Mouse (Mus musculus) neural tube, embryonic 12.5 days (tissue): ENCODE results near the gene Camp. TPM values are rescaled to one million over a fixed set of nuclear protein-coding genes. Genes with fewer than 3 reads are reported as not detected.
A peak's percentile ranks its signal among the peaks of the same experiment; 100 is the strongest.

ENCODE experiments used
- ATAC-seq: fragments of 200-750 bp; cut with Nextera tagmentation; 2 replicates; pipeline ENCODE4 v1.8.0; 2017; ENCODE audit warnings: low read depth, mild to moderate bottlenecking, moderate TSS enrichment, moderate library complexity; ENCODE audit not compliant: low FRiP score
- H3K27ac ChIP-seq: fragments of 300-500 bp; sonication (generic); 2 replicates; pipeline ENCODE4 v1.5.1; 2016
- H3K27me3 ChIP-seq: fragments of 300-500 bp; sonication (generic); replicated peaks from 2 replicates; pipeline ENCODE4 v1.6.1; 2016; ENCODE audit warnings: mild to moderate bottlenecking
- H3K36me3 ChIP-seq: fragments of 300-500 bp; sonication (generic); 2 replicates; pipeline ENCODE4 v1.6.1; 2016; ENCODE audit warnings: mild to moderate bottlenecking
- H3K4me1 ChIP-seq: fragments of 300-500 bp; sonication (generic); 2 replicates; pipeline ENCODE4 v1.6.1; 2016
- H3K4me2 ChIP-seq: fragments of 300-500 bp; sonication (generic); replicated peaks from 2 replicates; pipeline ENCODE4 v1.6.1; 2016; ENCODE audit warnings: mild to moderate bottlenecking
- H3K4me3 ChIP-seq: fragments of 300-500 bp; sonication (generic); 2 replicates; pipeline ENCODE4 v1.5.1; 2016
- H3K9ac ChIP-seq: fragments of 300-500 bp; sonication (generic); 2 replicates; pipeline ENCODE4 v1.6.1; 2016; ENCODE audit warnings: mild to moderate bottlenecking
- H3K9me3 ChIP-seq: fragments of 300-500 bp; sonication (generic); 2 replicates; pipeline ENCODE4 v1.6.1; 2016; ENCODE audit warnings: mild to moderate bottlenecking
- WGBS: fragments of 180-500 bp; shearing (Covaris S2); methylation state at CpG from one replicate; pipeline ENCODE4 v1.1.7; 2016; 5-methylcytosine and 5-hydroxymethylcytosine counted together
- polyA plus RNA-seq: library from polyadenylated mRNA; unstranded; fragments of >200 nt; fragmentation: Nextera tagmentation; extraction: Ambion mirVana; gene quantifications from 2 replicates; pipeline ENCODE4 v1.2.1, GENCODE M21; 2016

The Camp gene
- 1.8 and 2.2 TPM in 2 replicates for polyA plus RNA-seq

DNA sequence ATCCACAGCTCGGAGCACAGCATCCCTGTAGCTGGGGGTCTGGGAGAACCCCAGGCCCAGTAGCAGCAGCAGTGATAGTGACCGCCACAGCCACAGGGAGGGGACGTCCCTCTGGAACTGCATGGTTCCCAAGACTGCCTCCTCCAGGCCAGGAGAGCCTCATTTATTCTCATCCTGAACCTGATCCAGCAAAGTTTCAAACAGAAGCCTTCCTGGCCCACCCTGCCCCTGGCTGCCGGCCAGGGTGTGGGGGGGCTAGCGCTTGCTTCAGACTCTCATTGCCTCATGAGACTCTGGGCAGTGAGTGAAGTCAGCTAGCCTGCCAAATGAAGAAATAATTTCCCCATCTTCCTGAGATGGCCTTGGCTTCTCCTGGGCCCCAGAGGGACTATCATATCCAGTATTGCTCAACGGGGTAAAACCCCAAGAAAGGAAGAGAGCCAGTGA is at the start of gene Camp:
Gene Camp (minus strand): TSS at position 306 of the 447 bp plus-strand sequence.
- H3K27ac ChIP-seq: no peak within 1 kb of the TSS
- no peaks in the 10 kb centered on the region for H3K4me1 ChIP-seq
- no peaks in the 10 kb centered on the region for H3K9me3 ChIP-seq
- no peak within 1 kb of the TSS for H3K4me3 ChIP-seq
- ATAC-seq: no peak
- H3K9ac ChIP-seq: no peak within 1 kb of the TSS
- H3K27me3 ChIP-seq: no peaks in the 10 kb centered on the region
- WGBS: 74% methylated on average over 6 of the region's 6 CpGs
- H3K36me3 ChIP-seq: peaks cover 5% of the 10 kb centered on the region
- H3K4me2 ChIP-seq: no peak within 1 kb of the TSS

DNA sequence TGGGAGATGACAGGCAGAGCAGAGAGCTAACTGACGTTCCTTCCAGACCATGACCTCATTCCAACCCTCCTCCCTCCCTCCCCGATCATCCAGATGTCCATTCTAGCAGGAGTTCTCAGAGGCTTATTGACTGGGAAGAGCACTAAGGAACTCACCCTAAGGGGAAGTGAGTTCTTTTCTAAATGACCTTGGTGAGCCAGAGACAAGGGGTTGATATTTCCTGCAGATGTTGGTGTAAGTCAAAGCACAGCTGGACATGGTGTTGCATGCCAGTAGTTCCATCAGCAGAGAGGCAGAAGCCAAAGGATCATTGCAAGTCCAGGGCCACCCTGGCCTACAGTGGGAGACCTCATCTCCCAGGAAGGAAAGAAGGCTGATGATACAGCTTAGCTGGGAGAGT is 48.6 kb upstream of the Camp start:
- H3K9ac ChIP-seq: no peak overlapping the region
- H3K4me3 ChIP-seq: no peak overlapping the region
- no peak overlapping the region for H3K4me2 ChIP-seq
- H3K27me3 ChIP-seq: no peaks in the 10 kb centered on the region
- peaks cover 5% of the 10 kb centered on the region for H3K36me3 ChIP-seq
- no peak overlapping the region for H3K27ac ChIP-seq
- 53% methylated on average over 2 of the region's 2 CpGs for WGBS
- H3K4me1 ChIP-seq: no peaks in the 10 kb centered on the region
- no peak for ATAC-seq
- no peaks in the 10 kb centered on the region for H3K9me3 ChIP-seq

DNA sequence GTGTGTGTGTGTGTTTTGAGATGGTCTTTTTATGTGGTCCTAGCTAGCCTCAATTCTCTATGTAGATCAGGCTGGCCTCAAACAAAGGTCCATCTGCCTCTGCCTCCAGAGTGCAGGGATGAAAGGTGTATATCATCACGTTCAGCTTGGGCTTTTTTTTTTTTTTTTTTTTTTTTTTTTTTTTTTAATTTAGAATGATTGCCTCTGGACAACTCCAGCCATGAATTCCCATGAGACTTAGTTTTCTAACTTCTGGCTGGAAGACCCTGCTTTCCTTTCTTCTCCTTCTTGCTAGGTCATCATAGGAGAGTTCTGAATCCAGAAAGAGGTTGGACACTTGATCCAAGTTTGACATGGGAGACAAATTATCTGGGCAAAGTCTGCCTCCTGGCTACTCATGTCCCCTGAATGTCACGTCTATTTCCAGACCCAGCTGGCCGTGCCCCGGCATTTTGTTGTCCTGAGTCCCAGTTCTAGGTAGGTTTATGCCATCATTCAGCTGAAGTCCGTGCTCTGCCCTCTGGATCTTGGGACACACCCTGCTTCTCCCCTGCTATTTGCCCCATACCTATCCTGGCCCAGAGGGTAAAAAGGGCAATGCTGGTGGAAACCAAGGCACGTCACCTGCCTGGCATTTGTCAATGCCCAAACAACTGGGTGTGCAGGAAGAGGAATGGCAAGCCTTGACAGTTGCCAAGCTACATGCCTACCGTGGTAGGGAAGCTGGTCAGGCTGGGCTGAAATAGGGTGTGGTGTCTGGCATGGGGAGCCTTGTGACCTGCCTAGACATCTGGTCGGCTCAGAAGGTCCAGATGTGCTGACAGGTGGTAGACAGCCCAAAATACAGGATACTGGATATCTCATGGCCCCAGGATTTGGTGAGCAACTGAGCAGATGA is 47.1 kb upstream of the Camp start:
- WGBS: 87% methylated on average over 8 of the region's 8 CpGs
- H3K9me3 ChIP-seq: no peaks in the 10 kb centered on the region
- no peak overlapping the region for H3K4me2 ChIP-seq
- no peak for ATAC-seq
- H3K9ac ChIP-seq: no peak overlapping the region
- no peak overlapping the region for H3K27ac ChIP-seq
- no peak overlapping the region for H3K4me3 ChIP-seq
- peaks cover 18% of the 10 kb centered on the region for H3K36me3 ChIP-seq
- no peaks in the 10 kb centered on the region for H3K27me3 ChIP-seq
- no peaks in the 10 kb centered on the region for H3K4me1 ChIP-seq

DNA sequence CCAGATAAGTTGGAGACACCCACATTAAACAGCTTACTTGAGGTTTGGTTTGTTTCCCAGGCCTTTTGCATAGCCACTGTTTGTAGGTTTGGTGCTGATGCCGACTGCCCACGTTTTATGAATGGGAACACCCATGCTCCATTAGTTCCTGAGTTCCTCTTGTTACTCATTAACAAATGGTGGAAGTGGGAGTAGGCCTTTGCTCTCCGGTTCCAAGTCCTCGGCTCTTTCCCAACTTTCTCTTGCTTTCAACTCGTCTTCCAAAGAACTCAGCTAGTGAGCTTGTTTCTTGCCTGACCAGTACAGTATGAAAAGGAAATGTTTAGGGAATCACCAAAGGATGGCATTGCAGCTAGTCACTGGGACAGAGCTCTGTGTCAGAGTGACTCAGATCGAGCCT is 46.2 kb upstream of the Camp start:
- Histone ChIP-seq H3K27me3 (no peaks in the 10 kb centered on the region), H3K9me3 (no peaks in the 10 kb centered on the region), H3K9ac (no peak overlapping the region), H3K4me2 (no peak overlapping the region), H3K36me3 (peaks cover 27% of the 10 kb centered on the region), H3K4me3 (no peak overlapping the region), H3K4me1 (no peaks in the 10 kb centered on the region), H3K27ac (no peak overlapping the region)
- ATAC-seq: no peak
- WGBS: 63% methylated on average over 6 of the region's 6 CpGs

DNA sequence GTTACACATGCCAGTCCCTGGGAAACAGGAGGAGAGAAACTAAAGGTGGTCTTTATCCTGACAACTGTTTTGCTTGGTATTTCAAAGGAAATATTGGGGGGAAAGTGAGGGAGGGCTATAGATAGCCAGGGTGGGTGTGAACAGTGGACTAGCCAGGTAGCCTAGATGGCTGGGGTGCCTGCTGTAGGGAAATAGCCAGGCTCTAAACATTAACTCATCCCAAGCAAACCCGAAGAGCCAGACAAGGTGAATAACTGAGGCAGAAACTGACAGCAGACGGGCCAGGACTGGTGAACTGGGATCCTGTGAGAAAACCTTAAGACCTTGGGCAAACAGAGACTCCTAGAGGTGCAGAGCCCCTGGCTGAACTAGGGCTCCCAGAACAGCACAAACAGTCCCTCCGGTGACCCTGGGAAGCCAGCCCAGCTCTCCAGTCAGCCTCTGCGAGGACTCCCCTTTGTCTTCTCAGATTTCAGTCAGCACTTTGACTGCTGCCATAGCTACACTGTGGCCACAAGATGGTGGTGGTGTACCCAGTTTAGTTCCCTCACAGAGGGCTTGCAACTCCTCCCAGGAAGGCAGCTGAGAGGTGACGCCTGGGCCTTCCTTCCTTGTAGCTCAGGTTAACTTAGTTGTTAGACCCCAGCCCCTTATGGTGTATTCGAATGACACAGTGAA is 45.1 kb upstream of the Camp start:
- ATAC-seq: peak; percentile 73; the same call in 1 of the 2 replicates
- Histone ChIP-seq H3K4me2 (no peak overlapping the region), H3K4me1 (no peaks in the 10 kb centered on the region), H3K4me3 (no peak overlapping the region), H3K27ac (0 out of 2 replicates have a peak overlapping the region, but pooled peaks have one; percentile 11), H3K9me3 (no peaks in the 10 kb centered on the region), H3K36me3 (peaks cover 37% of the 10 kb centered on the region), H3K27me3 (no peaks in the 10 kb centered on the region), H3K9ac (0 out of 2 replicates have a peak overlapping the region, but pooled peaks have one; percentile 1)
- WGBS: 30% methylated on average over 6 of the region's 6 CpGs

DNA sequence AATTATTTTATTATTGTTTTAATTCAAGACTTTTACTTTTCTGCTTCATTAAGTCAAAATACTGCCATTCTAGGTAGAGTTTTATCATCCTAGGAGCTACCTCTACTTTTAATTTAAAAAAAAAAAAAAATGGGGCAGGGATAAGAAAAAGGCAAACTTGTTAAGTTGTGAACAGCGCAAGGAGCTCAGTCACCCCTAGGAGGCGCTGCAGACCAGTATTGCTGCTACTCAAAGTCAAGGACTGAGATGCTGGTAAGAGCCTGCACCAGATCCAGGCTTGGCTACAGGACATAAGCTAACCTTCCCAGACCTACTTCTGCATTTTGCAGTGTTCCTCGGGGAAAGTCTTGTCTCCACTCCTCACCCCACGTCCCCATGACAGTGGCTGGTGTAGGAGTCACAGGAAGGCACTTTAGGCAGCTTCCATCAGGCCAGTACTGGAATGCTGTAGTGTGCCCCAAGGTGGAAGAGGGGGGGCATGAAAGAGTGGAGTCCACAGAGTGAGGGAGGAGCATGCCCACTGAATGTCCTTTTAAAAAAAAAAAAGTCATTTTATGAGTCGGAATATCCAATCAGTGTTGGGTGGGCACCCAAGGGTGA is 43.3 kb upstream of the Camp start:
- Histone ChIP-seq H3K4me3 (no peak overlapping the region), H3K4me1 (no peaks in the 10 kb centered on the region), H3K27me3 (no peaks in the 10 kb centered on the region), H3K4me2 (no peak overlapping the region), H3K9ac (no peak overlapping the region), H3K9me3 (no peaks in the 10 kb centered on the region), H3K36me3 (peaks cover 54% of the 10 kb centered on the region), H3K27ac (no peak overlapping the region)
- 70% methylated on average over 5 of the region's 5 CpGs for WGBS
- ATAC-seq: no peak

DNA sequence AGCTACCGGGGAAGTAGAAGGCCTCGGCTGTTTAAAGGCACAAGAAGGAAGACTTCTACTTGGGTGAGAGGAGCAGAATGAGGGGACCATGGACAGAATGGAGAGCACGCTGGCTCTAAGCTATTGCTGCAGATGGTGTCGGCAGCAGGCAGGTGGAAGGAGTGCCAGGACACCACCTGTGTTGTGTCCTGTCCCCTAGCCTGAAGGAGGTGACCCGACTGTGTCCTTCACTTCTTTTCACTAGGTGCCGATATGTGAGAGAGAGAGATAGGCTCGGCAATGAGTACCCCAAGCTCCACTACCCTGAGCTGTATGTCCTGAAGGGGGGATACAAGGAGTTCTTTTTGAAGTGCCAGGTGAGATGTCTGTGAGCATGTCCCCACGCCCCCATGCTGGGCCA is 42.1 kb upstream of the Camp start:
- no peak overlapping the region for H3K27ac ChIP-seq
- no peaks in the 10 kb centered on the region for H3K9me3 ChIP-seq
- no peak overlapping the region for H3K4me3 ChIP-seq
- H3K4me2 ChIP-seq: no peak overlapping the region
- H3K4me1 ChIP-seq: no peaks in the 10 kb centered on the region
- H3K9ac ChIP-seq: no peak overlapping the region
- H3K27me3 ChIP-seq: no peaks in the 10 kb centered on the region
- WGBS: 90% methylated on average over 8 of the region's 8 CpGs
- H3K36me3 ChIP-seq: peaks cover 66% of the 10 kb centered on the region
- no peak for ATAC-seq

DNA sequence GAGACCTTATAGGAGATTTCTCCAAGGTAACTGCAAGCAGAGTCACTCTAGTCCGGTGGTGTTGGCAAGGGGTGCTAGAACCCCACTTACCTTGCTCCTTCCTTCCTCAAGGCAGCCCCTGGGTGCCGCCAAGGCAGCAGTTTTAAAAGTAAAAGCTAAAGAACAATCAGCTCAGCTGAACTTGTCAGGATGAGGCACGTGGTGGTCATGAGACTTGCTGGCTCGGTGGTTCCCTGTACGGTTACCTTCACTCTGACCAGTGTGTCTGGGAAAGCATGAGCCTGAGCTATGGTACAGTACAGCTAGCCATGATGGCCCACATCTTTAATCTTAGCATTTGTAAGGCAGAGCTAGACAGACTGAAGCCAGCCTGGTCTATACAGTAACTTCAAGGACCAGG is 37.9 kb upstream of the Camp start:
- ATAC-seq: no peak
- Histone ChIP-seq H3K4me1 (no peaks in the 10 kb centered on the region), H3K4me2 (no peak overlapping the region), H3K9ac (no peak overlapping the region), H3K27ac (no peak overlapping the region), H3K9me3 (no peaks in the 10 kb centered on the region), H3K4me3 (no peak overlapping the region), H3K36me3 (peaks cover 99% of the 10 kb centered on the region), H3K27me3 (no peaks in the 10 kb centered on the region)
- 93% methylated on average over 5 of the region's 5 CpGs for WGBS

DNA sequence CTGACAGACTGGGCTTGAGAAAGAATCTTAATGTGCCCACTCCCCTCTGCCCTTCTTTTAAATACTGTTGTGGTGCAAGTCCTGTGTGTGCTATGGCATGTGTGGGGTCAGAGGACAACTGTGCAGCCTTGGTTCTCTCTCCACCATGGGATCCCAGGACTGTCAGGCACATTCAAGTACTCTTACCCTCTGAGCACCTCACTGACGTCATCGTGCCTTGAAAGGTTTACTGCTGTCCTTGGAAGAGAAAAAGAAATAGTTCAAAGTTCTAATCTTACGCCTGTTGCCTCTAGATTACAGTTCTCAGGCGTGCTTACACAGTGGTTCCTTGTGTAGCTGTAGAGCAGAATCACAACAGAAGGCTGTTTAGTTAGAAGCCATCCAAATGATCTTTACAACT is 36.8 kb upstream of the Camp start:
- no peak for ATAC-seq
- Histone ChIP-seq H3K4me1 (no peaks in the 10 kb centered on the region), H3K27ac (no peak overlapping the region), H3K9ac (no peak overlapping the region), H3K27me3 (no peaks in the 10 kb centered on the region), H3K9me3 (no peaks in the 10 kb centered on the region), H3K4me2 (no peak overlapping the region), H3K36me3 (peaks cover 98% of the 10 kb centered on the region), H3K4me3 (no peak overlapping the region)
- WGBS: 84% methylated on average over 4 of the region's 4 CpGs

DNA sequence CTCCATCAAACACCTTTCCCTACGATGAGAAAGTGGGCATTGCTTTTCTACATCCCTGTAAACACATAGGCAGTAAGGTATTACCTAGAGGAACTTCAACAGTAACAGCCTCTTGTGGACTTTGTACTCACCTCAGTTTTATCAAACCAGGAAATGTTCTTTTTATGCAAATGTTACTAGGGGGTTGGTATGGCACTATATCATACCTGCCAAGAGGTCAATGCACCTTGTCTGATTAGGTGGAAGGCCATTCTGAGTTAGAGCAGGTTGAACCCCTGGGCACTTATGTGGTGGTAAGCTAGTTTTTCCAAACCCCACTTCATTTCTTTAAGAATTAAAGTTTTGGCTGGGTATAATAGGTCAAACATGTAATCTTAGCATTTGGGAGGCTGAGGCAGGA is 29.9 kb upstream of the Camp start:
- 100% methylated on average over 1 of the region's 1 CpGs for WGBS

DNA sequence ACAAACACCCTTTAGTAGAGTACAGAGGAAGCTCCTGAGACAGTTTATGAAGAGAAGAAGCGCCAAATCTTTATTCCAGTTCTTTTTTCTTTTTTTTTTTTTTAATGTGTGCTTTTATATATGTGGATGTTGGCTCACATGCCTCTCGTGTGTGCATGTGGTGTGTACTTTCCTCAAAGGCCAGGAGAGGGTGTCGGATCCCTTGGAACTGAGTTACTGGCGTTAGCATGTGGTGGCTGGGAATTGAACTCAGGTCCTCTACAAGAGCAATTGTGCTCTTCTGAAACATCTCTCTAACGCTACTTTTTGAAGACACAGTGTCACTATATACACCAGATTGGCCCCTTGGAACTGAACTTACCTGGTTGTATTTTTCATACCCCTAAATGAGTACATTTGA is 28.2 kb upstream of the Camp start:
- H3K4me1 ChIP-seq: peaks cover 9% of the 10 kb centered on the region

More for the DNA sequence above, 29.9 kb upstream of the Camp start:
- H3K4me2 ChIP-seq: no peak overlapping the region
- H3K4me3 ChIP-seq: no peak overlapping the region
- H3K9me3 ChIP-seq: no peaks in the 10 kb centered on the region
- no peak for ATAC-seq
- no peak overlapping the region for H3K9ac ChIP-seq
- H3K4me1 ChIP-seq: peaks cover 9% of the 10 kb centered on the region
- no peaks in the 10 kb centered on the region for H3K27me3 ChIP-seq
- no peak overlapping the region for H3K27ac ChIP-seq
- H3K36me3 ChIP-seq: peaks cover 59% of the 10 kb centered on the region

DNA sequence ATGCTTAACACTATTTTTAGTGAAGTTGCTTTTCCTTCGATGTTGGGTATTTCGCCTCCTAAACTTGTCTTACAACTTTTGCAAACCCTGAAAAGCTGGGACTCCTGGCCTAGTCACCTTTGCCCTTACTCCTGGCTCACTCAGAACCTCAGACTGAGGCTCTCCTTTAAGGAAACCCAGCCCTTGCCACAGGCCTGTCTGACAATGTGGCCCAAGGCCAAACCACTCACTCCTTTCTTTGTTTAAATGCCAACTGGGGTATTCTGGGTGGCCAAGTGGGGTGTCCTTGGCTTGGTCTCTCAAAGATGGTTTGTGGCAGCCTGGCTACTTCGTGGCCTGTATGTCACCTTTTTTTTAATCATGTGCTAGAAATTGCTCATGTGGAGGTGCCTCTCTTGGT is 27.3 kb upstream of the Camp start:
- Histone ChIP-seq H3K4me3 (peak overlapping the region; percentile 93), H3K27me3 (no peaks in the 10 kb centered on the region), H3K9ac (peak overlapping the region; percentile 93), H3K36me3 (peaks cover 34% of the 10 kb centered on the region), H3K27ac (no peak overlapping the region), H3K4me2 (peak overlapping the region; percentile 78), H3K4me1 (peaks cover 9% of the 10 kb centered on the region), H3K9me3 (no peaks in the 10 kb centered on the region)
- 9% methylated on average over 3 of the region's 3 CpGs for WGBS
- no peak for ATAC-seq

More for the DNA sequence above, 28.2 kb upstream of the Camp start:
- Histone ChIP-seq H3K36me3 (peaks cover 42% of the 10 kb centered on the region), H3K27ac (no peak overlapping the region), H3K4me3 (no peak overlapping the region), H3K4me2 (peak overlapping the region; percentile 78), H3K9me3 (no peaks in the 10 kb centered on the region), H3K27me3 (no peaks in the 10 kb centered on the region), H3K9ac (no peak overlapping the region)
- ATAC-seq: no peak
- 83% methylated on average over 5 of the region's 5 CpGs for WGBS
